Mouse (Mus musculus) lung, postnatal 0 days (tissue): ENCODE measurements around the gene Nr1h3.

Experiments
- CTCF ChIP-seq: IDR thresholded peaks from 2 replicates; pipeline ENCODE4 v1.5.1; 2016; ENCODE audit warnings: antibody characterized with exemption, mild to moderate bottlenecking
- EP300 ChIP-seq: IDR thresholded peaks from 2 replicates; pipeline ENCODE4 v1.6.1; 2016; ENCODE audit warnings: antibody characterized with exemption, mild to moderate bottlenecking, control low read depth

DNA sequence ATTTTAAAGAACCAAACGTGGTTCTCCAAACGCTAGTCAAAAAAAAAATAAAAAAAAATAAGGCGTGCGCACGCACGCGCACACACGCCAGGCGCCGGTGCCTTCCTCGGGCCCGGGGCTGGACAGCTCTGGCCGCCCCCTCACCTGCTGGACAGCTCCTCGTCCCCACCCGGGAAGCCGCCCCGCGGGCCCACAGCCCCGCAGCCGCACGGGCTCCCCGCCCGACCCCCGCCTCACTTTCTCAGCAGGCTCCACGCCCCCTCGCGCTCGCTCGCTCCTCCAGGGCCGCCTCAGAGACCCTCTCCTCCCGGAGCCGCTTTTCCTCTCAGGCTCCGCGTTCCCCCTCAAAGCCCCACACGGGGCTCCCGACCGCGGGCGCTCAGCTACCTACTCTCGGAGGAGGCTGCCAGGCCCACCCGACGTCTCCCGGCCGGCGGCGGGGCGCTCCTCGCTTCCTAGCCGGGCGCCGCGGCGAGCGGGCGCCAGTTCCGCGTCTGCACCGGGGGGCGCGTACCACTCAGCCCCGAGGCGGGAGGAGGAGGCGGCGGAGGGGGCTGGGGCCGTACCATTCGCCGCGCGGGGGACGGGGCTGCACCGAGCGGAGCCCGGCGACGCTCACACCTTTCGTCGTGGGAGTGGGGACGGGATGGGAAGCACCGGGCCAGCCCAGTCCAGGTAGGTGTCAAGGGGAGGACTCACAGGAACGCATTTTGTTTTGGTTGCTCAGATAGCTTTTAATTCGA lies 20.1 kb downstream of the Nr1h3 start:
- TF ChIP-seq EP300 (no peak), CTCF (no peak)
